Mouse (Mus musculus) kidney, embryonic 16.5 days (tissue): ENCODE measurements around the gene Tbxas1. TPM values are rescaled to one million over a fixed set of nuclear protein-coding genes. Genes with fewer than 3 reads are reported as not detected.

Experiments used
- ATAC-seq: fragments of 200-750 bp; cut with Nextera tagmentation; 2 replicates; pipeline ENCODE4 v1.8.0; 2017; ENCODE audit warnings: moderate TSS enrichment; ENCODE audit not compliant: low FRiP score, low TSS enrichment
- H3K27ac ChIP-seq: fragments of 300-500 bp; sonication (generic); 2 replicates; pipeline ENCODE4 v1.5.1; 2014; ENCODE audit warnings: low read length
- H3K27me3 ChIP-seq: fragments of 300-500 bp; sonication (generic); 2 replicates; pipeline ENCODE4 v1.6.1; 2014; ENCODE audit warnings: low read length, control low read depth, mixed read lengths; ENCODE audit not compliant: insufficient read depth
- H3K36me3 ChIP-seq: fragments of 300-500 bp; sonication (generic); 2 replicates; pipeline ENCODE4 v1.6.1; 2014; ENCODE audit warnings: low read length, control low read depth, mixed read lengths; ENCODE audit not compliant: insufficient read depth
- H3K4me1 ChIP-seq: fragments of 300-500 bp; sonication (generic); 2 replicates; pipeline ENCODE4 v1.6.1; 2014; ENCODE audit warnings: low read length, control low read depth, mixed read lengths; ENCODE audit not compliant: insufficient read depth
- H3K4me2 ChIP-seq: fragments of 300-500 bp; sonication (generic); replicated peaks from 2 replicates; pipeline ENCODE4 v1.6.1; 2014; ENCODE audit warnings: low read depth, low read length
- H3K4me3 ChIP-seq: fragments of 300-500 bp; sonication (generic); 2 replicates; pipeline ENCODE4 v1.5.1; 2014; ENCODE audit warnings: mild to moderate bottlenecking, low read length
- H3K9ac ChIP-seq: fragments of 300-500 bp; sonication (generic); replicated peaks from 2 replicates; pipeline ENCODE4 v1.6.1; 2014; ENCODE audit warnings: low read length
- H3K9me3 ChIP-seq: fragments of 300-500 bp; sonication (generic); 2 replicates; pipeline ENCODE4 v1.6.1; 2016; ENCODE audit warnings: low read length, control low read depth
- WGBS: fragments of 180-500 bp; shearing (Covaris S2); extraction: QIAGEN DNeasy Blood & Tissue Kit; methylation state at CpG from one replicate; pipeline ENCODE4 v1.1.7; 2014; 5-methylcytosine and 5-hydroxymethylcytosine counted together
- polyA plus RNA-seq: library from polyadenylated mRNA; unstranded; fragments of >200 nt; fragmentation: Nextera tagmentation; extraction: Ambion mirVana; gene quantifications from 2 replicates; pipeline ENCODE4 v1.2.1, GENCODE M21; 2015

Tbxas1 gene
- polyA plus RNA-seq, 1 experiment from 2014 or later: 9.2 TPM

GRCm38 (mm10) chr6:39117584-39118455, 242.6 kb downstream of the Tbxas1 start, which contains the start of gene Parp12:
Gene Parp12 (minus strand): TSS chr6:39118349.
- Histone ChIP-seq H3K27me3 (peaks cover 13% of the 10 kb centered on the region; the same call in 1 of the 2 replicates), H3K9ac (peak within 1 kb of the TSS; percentile 86), H3K4me3 (peak within 1 kb of the TSS; percentile 83), H3K4me1 (no peaks in the 10 kb centered on the region), H3K9me3 (peaks cover 6% of the 10 kb centered on the region; the same call in 1 of the 2 replicates), H3K36me3 (no peaks in the 10 kb centered on the region), H3K4me2 (peak within 1 kb of the TSS; percentile 57), H3K27ac (no peak within 1 kb of the TSS)
- 2% methylated on average over 100 of the region's 101 CpGs for WGBS
- peak; percentile 94 for ATAC-seq

- ATAC-seq: peak; percentile 62
- Histone ChIP-seq H3K36me3 (no peaks in the 10 kb centered on the region), H3K9me3 (peaks cover 6% of the 10 kb centered on the region; the same call in 1 of the 2 replicates), H3K4me2 (peak overlapping the region; percentile 57), H3K4me3 (peak overlapping the region; percentile 83), H3K4me1 (no peaks in the 10 kb centered on the region), H3K27me3 (peaks cover 13% of the 10 kb centered on the region; the same call in 1 of the 2 replicates), H3K27ac (no peak overlapping the region), H3K9ac (peak overlapping the region; percentile 86)
- 13% methylated on average over 48 of the region's 49 CpGs for WGBS
Measured at GRCm38 (mm10) chr6:39118456-39118881, 243.3 kb downstream of the Tbxas1 start.

GRCm38 (mm10) chr6:39120685-39121084, 245.5 kb downstream of the Tbxas1 start:
- Histone ChIP-seq H3K36me3 (no peaks in the 10 kb centered on the region), H3K27me3 (peaks cover 13% of the 10 kb centered on the region; the same call in 1 of the 2 replicates), H3K4me2 (no peak overlapping the region), H3K4me1 (no peaks in the 10 kb centered on the region), H3K9ac (no peak overlapping the region), H3K9me3 (peaks cover 6% of the 10 kb centered on the region; the same call in 1 of the 2 replicates), H3K4me3 (no peak overlapping the region), H3K27ac (no peak overlapping the region)
- 61% methylated on average over 3 of the region's 3 CpGs for WGBS
- no peak for ATAC-seq

- H3K27ac ChIP-seq: no peak overlapping the region
- no peak overlapping the region for H3K9ac ChIP-seq
- H3K4me2 ChIP-seq: no peak overlapping the region
- no peaks in the 10 kb centered on the region for H3K4me1 ChIP-seq
- no peaks in the 10 kb centered on the region for H3K27me3 ChIP-seq
- no peak overlapping the region for H3K4me3 ChIP-seq
- no peaks in the 10 kb centered on the region for H3K36me3 ChIP-seq
- H3K9me3 ChIP-seq: 0 out of 2 replicates have a peak, but pooled peaks cover 5% of the 10 kb centered on the region
- no peak for ATAC-seq
Measured at GRCm38 (mm10) chr6:39124719-39125118, 249.5 kb downstream of the Tbxas1 start.

GRCm38 (mm10) chr6:39131480-39131879, 256.3 kb downstream of the Tbxas1 start:
- 49% methylated on average over 4 of the region's 4 CpGs for WGBS
- H3K27ac ChIP-seq: no peak overlapping the region
- H3K4me1 ChIP-seq: no peaks in the 10 kb centered on the region
- no peaks in the 10 kb centered on the region for H3K27me3 ChIP-seq
- no peak overlapping the region for H3K4me2 ChIP-seq
- H3K4me3 ChIP-seq: no peak overlapping the region
- ATAC-seq: no peak
- H3K9me3 ChIP-seq: 0 out of 2 replicates have a peak, but pooled peaks cover 5% of the 10 kb centered on the region
- peaks cover 17% of the 10 kb centered on the region for H3K36me3 ChIP-seq
- H3K9ac ChIP-seq: no peak overlapping the region

GRCm38 (mm10) chr6:39132556-39132955, 257.4 kb downstream of the Tbxas1 start:
- H3K4me1 ChIP-seq: no peaks in the 10 kb centered on the region
- H3K9ac ChIP-seq: no peak overlapping the region
- H3K27me3 ChIP-seq: no peaks in the 10 kb centered on the region
- no peak for ATAC-seq
- H3K36me3 ChIP-seq: peaks cover 17% of the 10 kb centered on the region
- no peak overlapping the region for H3K27ac ChIP-seq
- 0 out of 2 replicates have a peak, but pooled peaks cover 1% of the 10 kb centered on the region for H3K9me3 ChIP-seq
- no peak overlapping the region for H3K4me2 ChIP-seq
- WGBS: 84% methylated on average over 5 of the region's 5 CpGs
- no peak overlapping the region for H3K4me3 ChIP-seq

Other genes starting within 250 kb of the Tbxas1 start
- 0.32 and 0.49 TPM in 2 replicates for gene Klrg2, start 238.2 kb upstream of the Tbxas1 start, polyA plus RNA-seq
- gene Clec2l, start 212.3 kb upstream of the Tbxas1 start, polyA plus RNA-seq: 1.0 and 1.3 TPM in 2 replicates
- gene Hipk2, start 761 bp downstream of the Tbxas1 start, polyA plus RNA-seq: 28.0 and 32.8 TPM in 2 replicates
- 7.1 and 7.3 TPM in 2 replicates for gene Parp12, start 242.9 kb downstream of the Tbxas1 start, polyA plus RNA-seq